Mouse (Mus musculus) stomach, postnatal 0 days (tissue): ENCODE measurements around the gene Impg2. TPM values are rescaled to one million over a fixed set of nuclear protein-coding genes. Genes with fewer than 3 reads are reported as not detected.

Experiments used
- ATAC-seq: fragments of 200-750 bp; cut with Nextera tagmentation; 2 replicates; pipeline ENCODE4 v1.8.0; 2017; ENCODE audit not compliant: low FRiP score, low TSS enrichment
- DNase-seq: peaks from one replicate; pipeline ENCODE4 v3.0.0-alpha.2; 2016; ENCODE audit warnings: low spot score
- H3K27ac ChIP-seq: fragments of 300-500 bp; sonication (generic); replicated peaks from 2 replicates; pipeline ENCODE4 v1.5.1; 2014; ENCODE audit warnings: mild to moderate bottlenecking, control low read depth
- H3K27me3 ChIP-seq: fragments of 300-500 bp; sonication (generic); 2 replicates; pipeline ENCODE4 v1.6.1; 2014; ENCODE audit warnings: low read length; ENCODE audit not compliant: control insufficient read depth, insufficient read depth
- H3K36me3 ChIP-seq: fragments of 300-500 bp; sonication (generic); 2 replicates; pipeline ENCODE4 v1.6.1; 2014; ENCODE audit warnings: low read length, mixed read lengths; ENCODE audit not compliant: control insufficient read depth, insufficient read depth
- H3K4me1 ChIP-seq: fragments of 300-500 bp; sonication (generic); replicated peaks from 2 replicates; pipeline ENCODE4 v1.6.1; 2014; ENCODE audit warnings: antibody characterized with exemption; ENCODE audit not compliant: control insufficient read depth, insufficient read depth
- H3K4me2 ChIP-seq: fragments of 300-500 bp; sonication (generic); replicated peaks from 2 replicates; pipeline ENCODE4 v1.6.1; 2014; ENCODE audit warnings: low read depth, mild to moderate bottlenecking, control low read depth, moderate library complexity
- H3K4me3 ChIP-seq: fragments of 300-500 bp; sonication (generic); 2 replicates; pipeline ENCODE4 v1.5.1; 2014; ENCODE audit warnings: low read depth, low read length, control low read depth
- H3K9ac ChIP-seq: fragments of 300-500 bp; sonication (generic); 2 replicates; pipeline ENCODE4 v1.6.1; 2014; ENCODE audit warnings: mild to moderate bottlenecking, low read length, control low read depth, mixed read lengths
- H3K9me3 ChIP-seq: fragments of 300-500 bp; sonication (generic); 2 replicates; pipeline ENCODE4 v1.6.1; 2016; ENCODE audit warnings: low read length; ENCODE audit not compliant: control insufficient read depth
- CTCF ChIP-seq: IDR thresholded peaks from 2 replicates; pipeline ENCODE4 v1.5.1; 2016; ENCODE audit warnings: antibody characterized with exemption, low read depth, mild to moderate bottlenecking, moderate library complexity
- EP300 ChIP-seq: optimal IDR thresholded peaks from 2 replicates; pipeline ENCODE3; 2016; ENCODE audit warnings: antibody characterized with exemption
- WGBS: fragments of 180-500 bp; shearing (Covaris S2); extraction: QIAGEN DNeasy Blood & Tissue Kit; methylation state at CpG from one replicate; pipeline ENCODE4 v1.1.7; 2014; 5-methylcytosine and 5-hydroxymethylcytosine counted together
- polyA plus RNA-seq: library from polyadenylated mRNA; unstranded; fragments of >200 nt; fragmentation: Nextera tagmentation; extraction: Ambion mirVana; gene quantifications from 2 replicates; pipeline ENCODE4 v1.2.1, GENCODE M21; 2015

The Impg2 gene
- polyA plus RNA-seq, 1 experiment from 2014 or later, result 0.40 TPM

DNA sequence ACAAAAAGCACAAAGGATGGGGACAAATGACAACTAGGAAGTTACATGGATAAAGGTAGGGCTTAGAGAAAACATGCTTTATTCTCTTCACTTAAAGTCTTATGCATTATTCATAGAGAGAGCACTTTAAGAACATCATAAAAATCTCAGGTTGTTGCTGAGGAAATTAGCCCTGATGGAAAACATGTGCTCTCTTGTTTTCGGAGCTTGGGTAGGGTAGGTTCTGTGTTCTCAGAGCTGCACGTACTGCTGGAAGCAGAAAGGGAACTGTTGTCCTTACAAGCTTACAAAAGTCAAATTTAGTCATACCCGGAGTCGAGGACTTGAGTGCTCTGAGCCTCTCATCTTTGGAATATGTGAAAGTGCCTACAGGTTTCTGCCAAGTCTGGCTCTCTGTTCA is 98.9 kb downstream of the Impg2 start:
- Histone ChIP-seq H3K9ac (no peak overlapping the region), H3K4me2 (no peak overlapping the region), H3K9me3 (no peaks in the 10 kb centered on the region), H3K4me1 (no peaks in the 10 kb centered on the region), H3K27ac (no peak overlapping the region), H3K36me3 (no peaks in the 10 kb centered on the region), H3K4me3 (no peak overlapping the region), H3K27me3 (no peaks in the 10 kb centered on the region)
- WGBS, result 57% methylated on average over 4 of the region's 4 CpGs
- ATAC-seq (no peak), DNase-seq (no peak)
- TF ChIP-seq CTCF (no peak), EP300 (no peak)

DNA sequence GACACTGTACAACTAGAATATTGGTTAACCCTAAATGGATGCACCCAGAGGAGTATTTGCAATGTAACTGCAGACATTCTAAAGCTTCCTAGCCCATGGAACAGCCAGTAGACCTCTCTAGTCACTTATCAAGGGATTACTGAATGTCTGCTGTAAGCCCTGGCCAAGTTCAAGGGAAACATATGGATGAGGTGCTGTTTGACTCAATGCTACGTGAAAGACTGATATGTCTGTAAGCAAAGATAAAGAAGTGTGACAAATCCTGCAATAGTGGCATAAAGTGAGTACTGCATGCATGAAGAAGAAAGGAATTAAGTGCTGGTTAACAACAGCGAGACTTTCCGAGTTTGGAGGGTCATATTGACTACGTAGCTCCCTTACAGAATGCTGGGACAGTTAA is 100.1 kb downstream of the Impg2 start:
- Histone ChIP-seq H3K9ac (no peak overlapping the region), H3K36me3 (no peaks in the 10 kb centered on the region), H3K9me3 (no peaks in the 10 kb centered on the region), H3K27ac (no peak overlapping the region), H3K27me3 (no peaks in the 10 kb centered on the region), H3K4me3 (no peak overlapping the region), H3K4me2 (no peak overlapping the region), H3K4me1 (no peaks in the 10 kb centered on the region)
- no peak for ATAC-seq
- 77% methylated on average over 4 of the region's 4 CpGs for WGBS
- no peak for TF ChIP-seq CTCF
- DNase-seq, result no peak

DNA sequence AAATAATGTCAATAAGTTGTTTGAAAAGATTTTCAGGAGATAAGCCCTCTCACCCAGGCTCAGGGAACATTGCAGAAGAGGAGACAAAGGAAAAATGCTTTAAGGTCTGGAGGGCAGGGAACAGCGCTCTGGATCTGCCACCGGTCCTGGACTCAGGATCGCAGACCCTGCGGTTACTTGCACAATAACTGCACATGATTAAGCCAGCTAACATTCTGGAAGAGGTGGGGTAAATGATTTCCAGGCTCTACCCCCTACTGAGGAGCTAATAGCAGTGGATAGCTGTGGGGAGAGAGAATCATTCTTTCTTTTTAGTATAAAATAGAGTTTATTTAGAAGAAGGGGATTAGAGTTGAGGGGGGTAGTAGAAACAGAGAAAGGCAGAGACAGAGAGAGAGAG is 103.5 kb downstream of the Impg2 start:
- no peaks in the 10 kb centered on the region for H3K36me3 ChIP-seq
- no peak for TF ChIP-seq EP300
- no peak for TF ChIP-seq CTCF
- DNase-seq (no peak), ATAC-seq (no peak)
- no peaks in the 10 kb centered on the region for H3K4me1 ChIP-seq
- no peak overlapping the region for H3K9ac ChIP-seq
- H3K27ac ChIP-seq, result no peak overlapping the region
- no peaks in the 10 kb centered on the region for H3K9me3 ChIP-seq
- 77% methylated on average over 4 of the region's 4 CpGs for WGBS
- no peak overlapping the region for H3K4me2 ChIP-seq
- H3K4me3 ChIP-seq, result no peak overlapping the region
- H3K27me3 ChIP-seq, result no peaks in the 10 kb centered on the region

DNA sequence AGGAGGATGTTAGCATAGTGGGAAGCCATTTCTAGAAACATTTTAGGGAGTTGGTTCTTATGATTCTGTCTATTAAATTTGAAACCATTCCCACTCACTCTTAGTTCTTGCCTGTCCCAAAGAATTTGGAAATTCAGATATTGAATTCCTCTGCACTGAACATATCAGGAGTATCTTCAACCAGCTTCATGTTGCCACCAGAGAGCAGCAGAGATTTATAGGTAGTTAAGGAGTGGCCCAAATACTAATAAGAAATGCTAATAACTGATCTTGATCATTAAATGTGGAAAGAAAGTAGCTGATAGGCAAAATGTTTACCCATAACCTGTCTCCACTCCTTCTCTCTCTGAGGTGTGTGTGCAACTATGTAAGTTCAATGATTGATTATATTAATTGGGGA is 107.2 kb downstream of the Impg2 start:
- TF ChIP-seq EP300 (no peak), CTCF (peak; percentile 77)
- Histone ChIP-seq H3K27me3 (no peaks in the 10 kb centered on the region), H3K4me3 (no peak overlapping the region), H3K4me2 (no peak overlapping the region), H3K9me3 (no peaks in the 10 kb centered on the region), H3K4me1 (no peaks in the 10 kb centered on the region), H3K9ac (no peak overlapping the region), H3K36me3 (no peaks in the 10 kb centered on the region), H3K27ac (no peak overlapping the region)
- ATAC-seq, result no peak
- no peak for DNase-seq

Other genes with a start within 250 kb of the Impg2 start
- gene Rpl24, start 238.0 kb upstream of the Impg2 start, polyA plus RNA-seq, result 760 and 770 TPM in 2 replicates
- 6.8 and 7.3 TPM in 2 replicates for gene Zbtb11, start 230.4 kb upstream of the Impg2 start, polyA plus RNA-seq
- 122 and 128 TPM in 2 replicates for gene Pcnp, start 174.6 kb upstream of the Impg2 start, polyA plus RNA-seq
- 16.2 and 17.6 TPM in 2 replicates for gene Trmt10c, start 166.5 kb upstream of the Impg2 start, polyA plus RNA-seq
- 11.0 and 12.6 TPM in 2 replicates for gene Senp7, start 156.0 kb upstream of the Impg2 start, polyA plus RNA-seq